Mouse (Mus musculus) embryonic fibroblast, embryonic 13.5 days (primary cell): ENCODE results near the gene Pdx1. TPM values are rescaled to one million over a fixed set of nuclear protein-coding genes. Genes with fewer than 3 reads are reported as not detected.

Experiments
- H3K27ac ChIP-seq: 2 replicates; pipeline ENCODE4 v1.5.1; 2012; ENCODE audit warnings: low read length, control low read depth, inconsistent platforms; ENCODE audit not compliant: insufficient read depth
- H3K4me1 ChIP-seq: 2 replicates; pipeline ENCODE4 v1.6.1; 2011; ENCODE audit warnings: low read length; ENCODE audit not compliant: control insufficient read depth, insufficient read depth
- H3K4me3 ChIP-seq: 2 replicates; pipeline ENCODE4 v1.5.1; 2011; ENCODE audit warnings: mild to moderate bottlenecking, control low read depth, low read length; ENCODE audit not compliant: insufficient read depth
- CTCF ChIP-seq: IDR thresholded peaks from 2 replicates; pipeline ENCODE4 v1.5.1; 2011; ENCODE audit warnings: mild to moderate bottlenecking, control low read depth, low read length, moderate library complexity, borderline replicate concordance; ENCODE audit not compliant: insufficient read depth
- POLR2A ChIP-seq: IDR thresholded peaks from 2 replicates; pipeline ENCODE4 v1.6.1; 2011; ENCODE audit warnings: low read depth, mild to moderate bottlenecking, control low read depth, low read length, moderate library complexity
- polyA plus RNA-seq: library from polyadenylated mRNA; stranded (reverse); fragments of >200 nt; gene quantifications from 2 replicates; pipeline ENCODE4 v1.2.4, GENCODE M21; 2011; ENCODE audit warnings: low read depth; ENCODE audit not compliant: missing spikeins, insufficient read length

Pdx1 gene
- polyA plus RNA-seq, 1 experiment = not detected

GRCm38 (mm10) chr5:147322183-147322582 is 52.4 kb downstream of the Pdx1 start, which contains the start of gene Urad:
TSS of gene Urad (minus strand) at chr5:147322440.
- no peak within 1 kb of the TSS for H3K27ac ChIP-seq
- no peak within 1 kb of the TSS for H3K4me3 ChIP-seq
- no peaks in the 10 kb centered on the region for H3K4me1 ChIP-seq
- no peak for TF ChIP-seq POLR2A
- TF ChIP-seq CTCF = no peak

DNA sequence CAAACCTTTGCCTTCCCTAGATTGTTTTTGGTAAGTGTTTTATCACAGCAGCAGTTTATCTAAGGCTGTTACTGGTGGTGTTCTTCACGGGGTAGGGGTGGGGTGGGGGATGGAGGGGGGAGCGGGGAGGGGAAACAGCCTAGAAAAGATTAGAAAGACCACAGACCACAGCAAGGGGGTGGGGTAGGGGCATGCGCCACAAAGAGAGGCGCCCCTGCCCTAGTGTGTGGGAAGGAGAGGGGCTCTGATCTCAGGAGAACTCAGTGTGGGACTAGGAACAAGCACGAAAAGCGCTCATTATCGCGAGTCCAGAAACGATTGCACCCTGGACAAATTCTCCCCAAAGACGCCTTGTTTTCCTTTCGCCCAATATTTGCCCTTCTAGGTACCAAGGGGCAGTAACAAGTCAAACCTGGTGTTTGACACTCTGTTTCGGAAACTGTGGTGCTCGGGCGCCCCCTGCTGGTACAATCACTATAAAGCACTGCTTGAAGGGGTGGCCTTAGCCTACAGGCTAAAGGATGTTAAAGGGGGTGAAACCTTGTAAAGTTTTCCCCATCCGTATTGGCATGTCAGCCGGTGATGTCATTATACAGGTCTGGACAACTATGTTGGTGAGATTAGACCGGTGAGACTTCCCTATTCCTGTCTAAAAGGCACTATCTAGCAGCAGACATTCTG is 53.6 kb downstream of the Pdx1 start:
- TF ChIP-seq POLR2A = no peak
- TF ChIP-seq CTCF = peak; percentile 58
- no peak overlapping the region for H3K4me3 ChIP-seq
- no peak overlapping the region for H3K27ac ChIP-seq
- no peaks in the 10 kb centered on the region for H3K4me1 ChIP-seq

Other genes starting within 250 kb of the Pdx1 start
- 8.4 and 8.6 TPM in 2 replicates for gene Lnx2, start 193.4 kb upstream of the Pdx1 start, polyA plus RNA-seq
- gene Polr1d, start 192.9 kb upstream of the Pdx1 start, polyA plus RNA-seq = 119 and 141 TPM in 2 replicates
- not detected in 2 replicates for gene Gsx1, start 81.3 kb upstream of the Pdx1 start, polyA plus RNA-seq
- gene Cdx2, start 37.3 kb downstream of the Pdx1 start, polyA plus RNA-seq = not detected in 2 replicates
- not detected in 2 replicates for gene Urad, start 52.5 kb downstream of the Pdx1 start, polyA plus RNA-seq
- not detected in 2 replicates for gene Flt3, start 130.5 kb downstream of the Pdx1 start, polyA plus RNA-seq
- gene Pan3, start 160.2 kb downstream of the Pdx1 start, polyA plus RNA-seq = 70.4 and 105 TPM in 2 replicates